19 mouse cellular contexts compared by ENCODE assay signal in the genomic region with DNA sequence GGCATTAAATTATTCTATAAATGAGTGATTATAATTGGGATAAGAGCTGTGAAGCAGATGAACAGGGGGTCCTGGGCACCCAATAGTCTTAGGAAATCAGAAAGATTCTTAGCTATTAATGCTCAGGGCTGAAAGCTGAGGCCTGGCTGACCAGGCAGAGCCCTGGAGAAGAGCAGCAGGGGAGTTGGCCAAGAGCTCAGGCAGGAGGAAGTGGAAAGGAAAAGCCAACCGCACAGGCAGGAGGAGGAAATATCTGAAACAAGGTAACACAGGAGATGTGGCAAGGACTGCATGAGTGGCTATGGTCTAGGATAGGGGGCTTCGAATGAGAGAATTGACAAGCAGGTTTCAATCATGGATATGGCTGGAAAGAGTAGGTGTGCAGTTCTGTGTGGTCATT.
"Had no signal": no experiment of that assay in that cellular context is flagged by ENCODE, and none has a peak within 500 bp of the region (broad histone marks: within the 10 kb centered on the region; RNA-seq: fewer than 3 reads in every experiment).

No protein-coding gene starts in this region.

- H3K4me1 ChIP-seq: midbrain, embryonic 10.5 days; midbrain, embryonic 12.5 days; neural tube, embryonic 13.5 days had no signal

- H3K27ac ChIP-seq: midbrain, embryonic 10.5 days; midbrain, embryonic 12.5 days; neural tube, embryonic 13.5 days; neural tube, embryonic 15.5 days had no signal

- H3K27me3 ChIP-seq: neural tube, embryonic 13.5 days; neural tube, embryonic 15.5 days had no signal

- ATAC-seq: midbrain, embryonic 16.5 days had no signal

- DNase-seq: lung, adult 18-20 months; lung, embryonic 14.5 days; lung, postnatal 10 days; lung, postnatal 4 days; midbrain, embryonic 14.5 days; retina, postnatal 1 day; right cerebral cortex, adult 18-20 months; right cerebral cortex, postnatal 25 days; right cerebral cortex, postnatal 4 days; spleen, adult 18-20 months; thymus, adult 18-20 months; thymus, postnatal 14 days; thymus, postnatal 36 days had no signal

- H3K36me3 ChIP-seq: midbrain, embryonic 10.5 days; midbrain, embryonic 12.5 days; neural tube, embryonic 13.5 days; neural tube, embryonic 15.5 days had no signal

- H3K9ac ChIP-seq: lung, embryonic 14.5 days; midbrain, embryonic 12.5 days; neural tube, embryonic 13.5 days; neural tube, embryonic 15.5 days had no signal

- H3K9me3 ChIP-seq: midbrain, embryonic 10.5 days; midbrain, embryonic 12.5 days; neural tube, embryonic 13.5 days; neural tube, embryonic 15.5 days had no signal

- H3K4me2 ChIP-seq: lung, embryonic 14.5 days; midbrain, embryonic 12.5 days; neural tube, embryonic 13.5 days; neural tube, embryonic 15.5 days had no signal

- H3K4me3 ChIP-seq: midbrain, embryonic 10.5 days; midbrain, embryonic 12.5 days; myocyte; neural tube, embryonic 13.5 days; neural tube, embryonic 15.5 days had no signal
